Mouse (Mus musculus) layer of hippocampus, adult 8-10 months (tissue): Measurements from ENCODE around the gene Hydin. TPM values are rescaled to one million over a fixed set of nuclear protein-coding genes. Genes with fewer than 3 reads are reported as not detected.

Experiments used
- DNase-seq, 2 experiments: peaks; one replicate each; pipeline ENCODE4 v3.0.0; 2022; ENCODE audit warnings: low spot score in 2 of 2
- total RNA-seq, 4 experiments: library from RNA; stranded (reverse); gene quantifications; 2 replicates each; pipeline ENCODE4 v1.2.4; 2022

Hydin gene
- total RNA-seq, 4 experiments from 2014 or later: 0.63 to 0.96 (median 0.70) TPM

- no peak for DNase-seq
These were observed 177.5 kb downstream of the Hydin start for GRCm38 (mm10) chr8:110444276-110444675.

- no peak for DNase-seq
These were observed 183.7 kb downstream of the Hydin start for GRCm38 (mm10) chr8:110450463-110450862.

- DNase-seq: no peak
These were observed 187.7 kb downstream of the Hydin start for GRCm38 (mm10) chr8:110454466-110454865.

DNA sequence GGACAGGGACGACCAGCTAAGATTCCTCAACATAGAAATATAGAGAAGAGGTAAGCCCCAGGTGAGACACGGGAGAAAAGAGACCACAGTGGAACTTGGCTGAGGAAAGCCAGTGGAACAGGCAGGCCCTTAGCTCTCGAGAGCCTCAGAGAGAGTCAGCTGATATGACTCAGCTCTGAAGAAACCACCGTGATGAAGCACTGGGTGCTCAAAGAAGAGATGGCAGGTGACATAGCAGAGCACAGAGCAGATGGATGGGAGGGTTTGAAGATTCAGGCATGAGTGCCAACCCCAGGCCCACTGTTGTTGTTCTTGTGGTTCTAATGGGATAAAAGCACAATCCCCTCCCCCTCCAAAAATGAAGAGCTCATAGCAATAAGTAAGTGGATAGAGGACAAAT is 190.6 kb downstream of the Hydin start:
- DNase-seq: no peak

DNA sequence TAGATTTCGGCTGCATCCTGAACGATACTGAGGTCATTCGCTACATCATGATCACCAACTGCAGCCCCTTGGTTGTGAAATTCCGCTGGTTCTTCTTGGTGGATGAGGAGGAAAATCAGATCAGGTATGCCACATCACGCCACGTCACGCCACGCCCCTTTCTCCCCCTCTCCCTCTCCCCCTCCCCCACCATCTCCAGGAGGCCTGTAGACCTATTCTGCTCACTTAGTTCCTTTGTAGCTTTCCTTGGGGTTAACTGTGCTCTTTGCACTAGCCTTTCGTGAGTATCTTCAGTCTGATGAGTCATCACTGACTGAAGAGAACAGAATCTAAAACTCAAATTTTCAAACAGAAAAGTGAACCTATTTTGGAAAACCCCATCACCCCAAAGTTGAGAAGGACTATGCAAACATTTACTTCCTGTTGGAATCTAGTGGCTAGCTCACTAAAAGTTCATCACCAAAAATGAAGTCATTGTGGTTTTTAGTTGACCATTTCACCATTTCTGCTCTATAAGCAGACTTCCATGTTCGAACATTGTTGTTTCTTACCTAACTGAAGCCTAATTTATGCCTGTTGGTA is 195.9 kb downstream of the Hydin start:
- DNase-seq: no peak

DNA sequence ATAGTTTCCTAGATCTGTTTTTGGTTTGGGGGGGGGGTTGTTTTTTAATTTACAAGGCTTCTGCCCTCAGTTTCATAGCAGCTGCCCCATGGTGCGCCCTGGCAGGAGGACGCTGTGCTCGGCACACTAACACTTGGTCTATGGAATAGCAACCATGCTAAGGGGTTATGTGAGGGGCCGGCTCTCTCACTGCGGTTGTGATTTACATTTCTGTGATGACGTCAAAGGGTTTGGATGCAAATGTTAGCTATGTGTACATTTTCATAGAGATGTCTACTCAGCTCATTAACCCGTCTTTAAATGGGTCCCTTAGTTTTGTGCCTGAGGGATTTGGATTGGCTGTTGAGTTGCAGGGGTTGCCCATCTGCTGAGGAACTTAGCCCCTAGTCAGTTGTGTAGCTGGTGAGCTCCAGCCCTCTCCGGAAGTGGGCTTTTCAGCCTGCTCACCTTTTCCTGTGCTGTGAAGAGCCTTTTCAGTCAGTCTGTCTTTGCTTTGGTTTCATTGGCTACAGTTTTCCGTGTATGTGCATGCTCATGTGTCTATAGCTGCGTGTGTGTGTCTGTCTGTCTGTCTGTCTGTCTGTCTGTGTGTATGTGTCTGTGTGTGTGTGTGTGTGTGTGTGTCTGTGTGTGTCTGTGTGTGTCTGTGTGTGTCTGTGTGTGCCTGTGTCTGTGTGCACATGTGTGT is 197.1 kb downstream of the Hydin start:
- DNase-seq: no peak

GRCm38 (mm10) chr8:110465606-110466005 is 198.8 kb downstream of the Hydin start:
- DNase-seq: no peak

- no peak for DNase-seq
These were observed 210.5 kb downstream of the Hydin start for GRCm38 (mm10) chr8:110477256-110477655.

GRCm38 (mm10) chr8:110478576-110478975 is 211.8 kb downstream of the Hydin start:
- DNase-seq: peak in 1 of 2 experiments; percentile 57

- DNase-seq: no peak
These were observed 212.6 kb downstream of the Hydin start for GRCm38 (mm10) chr8:110479401-110479800.

DNA sequence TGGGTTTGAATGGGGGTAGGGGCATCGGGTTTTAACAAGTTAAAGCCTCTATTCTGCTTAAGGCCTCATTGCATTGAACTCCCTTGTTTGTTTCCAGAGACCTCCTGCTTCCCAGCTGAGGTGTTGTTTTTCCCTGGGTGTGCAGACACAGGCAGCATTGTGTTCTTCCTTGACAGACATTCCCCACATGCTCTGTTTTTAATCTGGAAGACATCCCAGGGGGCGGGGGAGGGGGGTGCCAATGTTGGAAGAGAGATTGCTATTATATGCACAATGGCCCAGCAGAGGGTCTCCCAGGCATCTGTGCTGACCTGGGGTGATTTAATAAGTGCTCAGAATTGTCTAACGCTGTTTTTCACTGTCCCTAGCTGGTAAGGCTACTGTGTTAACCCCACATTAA is 215.5 kb downstream of the Hydin start:
- DNase-seq: no peak

GRCm38 (mm10) chr8:110485234-110485633 is 218.5 kb downstream of the Hydin start:
- DNase-seq: no peak

DNA sequence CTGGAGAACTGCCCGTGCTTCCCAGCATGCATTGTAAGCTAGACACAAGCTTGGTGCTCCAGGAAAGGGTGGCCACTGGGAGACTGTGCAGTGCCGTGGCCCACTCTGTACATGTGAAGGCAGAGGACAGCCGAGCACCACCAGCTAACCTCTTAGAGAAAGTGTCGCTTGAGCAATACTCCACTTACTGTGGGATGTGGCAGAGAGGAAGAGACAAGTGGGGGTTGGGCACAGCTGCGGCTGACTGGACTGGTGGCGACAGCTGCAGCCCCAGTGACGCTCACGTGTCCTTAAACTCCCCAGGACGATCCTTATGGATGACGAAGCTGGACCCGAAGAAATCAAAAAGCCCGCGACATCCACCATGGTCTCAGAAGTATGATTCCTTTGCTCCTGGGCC is 219.2 kb downstream of the Hydin start:
- no peak for DNase-seq

DNA sequence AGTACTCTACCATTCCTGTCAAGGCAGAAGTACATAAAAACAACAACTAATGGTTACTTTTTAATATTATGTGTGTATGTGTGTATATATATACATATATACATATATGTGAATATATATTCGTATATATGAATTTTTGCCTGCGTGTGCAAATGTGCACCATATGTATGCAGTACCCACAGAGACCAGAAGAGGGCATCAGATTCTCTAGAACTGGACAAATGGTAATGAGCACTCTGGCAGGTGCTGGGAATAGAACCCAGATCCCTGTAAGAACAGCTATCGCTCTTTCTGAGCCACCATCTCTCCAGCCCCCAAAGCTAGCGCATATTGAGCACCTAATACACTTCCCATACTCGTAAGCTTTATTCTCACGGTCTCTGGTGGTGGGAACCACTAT is 220.9 kb downstream of the Hydin start:
- DNase-seq: no peak

- no peak for DNase-seq
These were observed 222.6 kb downstream of the Hydin start for GRCm38 (mm10) chr8:110489344-110489743.

GRCm38 (mm10) chr8:110491118-110491517 is 224.3 kb downstream of the Hydin start:
- no peak for DNase-seq

DNA sequence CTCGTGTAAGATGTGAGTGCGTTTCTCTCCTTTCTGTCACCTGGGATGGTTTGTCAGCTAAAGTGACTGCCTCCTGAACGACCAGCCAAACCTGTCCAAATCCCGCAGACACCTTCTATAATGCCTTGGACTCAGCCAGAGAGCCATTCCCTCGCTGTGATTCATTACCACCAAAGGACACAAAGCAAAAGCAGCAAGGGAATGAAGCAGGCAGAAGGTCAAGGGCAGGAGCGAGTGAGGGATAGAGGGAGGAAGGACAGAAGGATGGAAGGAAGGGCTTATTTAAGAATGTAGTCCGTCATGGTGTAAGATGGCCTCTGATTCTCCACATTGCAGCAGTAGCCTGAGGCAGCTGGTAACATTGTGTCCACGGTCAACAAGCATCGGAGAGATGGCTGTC is 229.5 kb downstream of the Hydin start:
- DNase-seq: no peak

DNA sequence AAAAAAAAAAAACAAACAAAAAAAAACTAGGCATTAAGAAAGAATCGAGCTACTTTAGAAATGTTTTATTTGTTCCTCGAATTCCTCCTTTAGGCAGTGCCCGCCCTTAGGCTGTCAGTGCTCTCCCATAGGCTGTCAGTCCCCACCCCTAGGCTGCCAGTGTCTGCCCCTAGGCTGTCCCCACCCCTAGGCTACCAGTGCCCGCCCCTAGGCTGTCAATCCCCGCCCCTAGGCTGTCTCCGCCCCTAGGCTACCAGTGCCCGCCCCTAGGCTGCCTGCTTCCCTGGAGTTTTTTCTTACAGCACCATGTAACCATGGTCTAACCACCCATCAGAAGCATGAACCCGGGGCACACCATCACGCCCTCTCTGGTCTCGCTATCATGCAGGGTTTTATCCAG is 233.5 kb downstream of the Hydin start:
- DNase-seq: no peak

DNA sequence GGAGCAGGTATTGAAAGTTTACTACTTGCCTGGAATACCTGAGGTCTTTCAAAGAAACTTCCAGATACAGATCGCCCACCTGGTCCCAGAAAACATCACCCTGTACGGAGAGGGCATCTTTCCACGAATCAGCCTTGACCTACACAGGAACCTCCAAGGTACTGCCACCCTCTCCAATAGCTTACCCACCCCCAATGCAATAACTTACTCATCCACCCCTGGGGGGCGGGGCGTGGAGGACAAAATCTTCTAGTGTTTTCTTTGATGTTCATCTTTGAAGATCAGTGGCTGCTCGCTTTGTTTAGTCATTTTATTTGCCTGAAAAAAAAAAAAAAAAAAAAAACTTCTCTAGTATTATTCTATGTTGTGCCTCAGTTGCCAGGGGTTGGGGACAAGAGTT is 233.9 kb downstream of the Hydin start:
- DNase-seq: no peak

GRCm38 (mm10) chr8:110501330-110501729 is 234.6 kb downstream of the Hydin start:
- no peak for DNase-seq

DNA sequence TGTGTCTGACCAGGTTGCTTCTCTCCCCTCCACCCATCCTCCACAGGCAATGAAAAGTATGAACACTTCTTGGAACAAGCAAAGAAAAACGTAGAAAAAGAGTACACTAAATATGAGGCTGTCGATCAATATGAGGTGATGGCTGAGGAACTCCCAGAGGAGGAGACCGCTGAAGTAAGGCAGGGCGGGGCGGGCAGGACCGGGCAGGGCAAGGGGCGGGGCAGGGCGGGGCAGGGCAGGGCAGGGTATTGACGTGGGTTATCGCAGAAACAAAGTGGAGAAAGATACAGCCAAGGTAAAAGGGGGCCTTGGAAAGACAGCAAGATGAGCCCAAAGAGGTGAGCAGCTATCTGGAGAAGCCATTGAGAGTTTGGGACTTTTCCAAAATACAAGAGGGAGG is 236.1 kb downstream of the Hydin start:
- DNase-seq: no peak

- no peak for DNase-seq
These were observed 242.0 kb downstream of the Hydin start for GRCm38 (mm10) chr8:110508766-110509165.

DNA sequence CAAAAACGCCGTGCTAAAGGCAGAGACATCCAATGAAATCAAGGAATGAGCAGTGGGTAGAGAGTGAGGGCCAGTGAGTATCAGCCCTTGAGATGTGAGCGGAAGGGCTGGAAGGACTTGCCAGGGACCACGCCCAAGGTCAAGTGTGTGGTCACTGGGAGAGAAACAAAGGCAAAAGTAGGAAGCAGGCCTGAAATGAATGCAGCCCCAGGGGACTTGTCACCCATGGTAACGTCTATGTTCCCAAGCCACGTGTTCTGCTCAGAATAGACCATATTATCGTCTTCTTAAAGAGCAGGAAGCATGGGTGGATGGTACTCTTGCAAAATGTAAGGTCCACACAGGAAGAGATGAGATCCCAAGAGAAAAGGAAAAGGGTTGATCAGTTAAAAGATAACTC is 253.0 kb downstream of the Hydin start:
- DNase-seq: no peak
